Mouse (Mus musculus) ES-CJ7 (cell line): ENCODE measurements at regions not wholly inside any gene's neighbourhood (a gene's known extent, or its start where the extent isn't known, plus 50 kb on each side); places are given as distances from the start of the nearest gene placed in this dataset.

Source experiments
- DNase-seq: peaks from one replicate; pipeline ENCODE4 v3.0.0; 2011; ENCODE audit warnings: low read depth, low spot score

DNA sequence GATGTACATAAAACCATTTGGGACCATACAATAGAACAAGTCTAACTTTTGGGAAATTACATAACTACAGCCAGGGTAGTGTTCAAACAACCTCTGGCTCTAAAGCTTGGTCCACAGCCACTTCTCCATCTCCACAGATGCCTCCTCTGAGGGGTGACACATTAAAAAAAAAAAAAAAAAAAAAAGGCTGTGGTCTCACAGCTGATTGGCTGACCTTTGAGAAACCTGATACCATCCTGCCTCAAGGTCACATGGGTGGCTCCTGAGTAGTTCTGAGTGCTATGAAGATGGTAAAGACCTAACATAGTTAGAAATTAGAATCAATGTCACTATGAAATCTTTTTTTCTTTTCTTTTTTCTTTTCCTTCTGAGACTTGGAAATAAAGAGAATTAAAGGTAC, 102.4 kb downstream of the Tmem182 start:
- peak; percentile 51 for DNase-seq

DNA sequence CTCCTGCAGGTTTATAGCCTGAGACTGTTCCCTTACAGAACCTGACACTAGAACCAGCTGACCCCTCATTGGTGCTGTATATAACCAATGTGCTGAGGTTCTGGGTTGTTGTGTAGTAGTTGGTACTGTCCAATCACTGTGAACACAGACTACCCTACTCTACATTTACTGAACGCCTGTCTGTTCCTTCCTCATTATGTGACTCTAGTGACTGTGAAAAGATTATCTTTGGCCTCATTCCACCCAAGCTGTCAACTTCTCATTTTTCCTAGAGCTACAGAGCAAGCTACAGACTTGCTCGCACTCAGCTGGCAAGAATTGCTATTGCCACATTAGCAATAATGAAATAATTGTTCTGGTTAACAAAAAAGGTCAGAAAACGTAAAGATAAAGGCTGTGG, 108.2 kb downstream of the Tmem182 start:
- no peak for DNase-seq

DNA sequence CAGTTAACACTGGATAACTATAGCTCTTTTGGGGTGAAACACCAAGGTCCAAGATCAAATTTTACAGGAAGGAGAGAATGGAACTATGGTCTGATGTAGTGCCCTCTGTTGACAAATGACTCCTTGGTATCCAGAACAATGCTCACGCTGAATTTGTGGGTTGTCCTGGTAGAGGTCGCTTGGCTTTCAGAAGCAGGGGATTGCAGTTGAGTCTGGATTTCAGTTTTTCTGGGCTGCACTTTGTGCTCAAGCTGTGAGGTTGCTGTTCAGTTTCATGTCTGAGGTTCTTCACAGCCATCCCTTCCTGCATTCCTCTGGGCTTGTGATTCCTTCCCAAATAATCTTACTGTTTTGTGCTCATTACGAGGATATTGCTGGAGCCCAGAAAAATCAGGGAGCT, 118.9 kb downstream of the Tmem182 start:
- DNase-seq, result peak; percentile 7

DNA sequence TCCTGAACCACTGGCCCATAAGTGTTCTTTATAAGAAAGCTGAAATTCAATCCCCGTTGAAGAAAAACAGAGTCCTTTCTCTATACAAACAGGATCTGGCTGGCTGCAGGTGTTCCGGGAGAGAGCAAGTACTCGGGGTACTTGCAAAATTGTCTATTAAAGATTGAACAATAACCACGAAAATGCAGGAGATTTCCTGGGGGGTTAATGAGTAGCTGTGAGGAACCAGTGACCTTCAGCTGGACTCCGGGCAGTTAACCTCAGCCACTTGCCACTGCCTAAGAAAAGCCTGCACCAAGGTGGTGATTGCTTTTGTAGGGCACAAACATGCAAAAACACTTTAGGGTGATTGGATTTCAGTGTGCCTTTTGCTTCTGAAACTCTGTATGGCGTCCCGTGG, 119.4 kb downstream of the Tmem182 start:
- no peak for DNase-seq

DNA sequence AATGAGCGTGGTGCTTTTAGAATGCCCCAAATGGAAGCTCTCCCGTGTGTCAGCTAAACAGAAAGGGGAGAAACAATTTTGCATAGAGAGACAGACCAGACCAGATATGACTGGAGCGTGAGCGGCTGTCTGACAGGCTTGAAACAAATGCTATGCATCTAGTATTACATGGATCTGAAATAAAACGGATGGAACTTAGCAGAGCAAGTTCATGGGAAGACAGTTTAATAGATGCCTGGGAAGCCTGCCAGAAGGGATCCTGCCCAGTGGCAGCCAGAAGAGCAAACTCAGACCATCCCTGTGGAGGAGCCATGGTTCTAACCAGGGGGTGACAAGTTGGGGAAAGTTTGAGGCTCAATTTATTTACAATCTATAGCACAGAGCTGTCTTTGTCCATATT, 126.0 kb downstream of the Tmem182 start:
- no peak for DNase-seq

GRCm38 (mm10) chr1:40936729-40937128, 131.3 kb downstream of the Tmem182 start:
- no peak for DNase-seq

GRCm38 (mm10) chr1:40942751-40943150, 137.3 kb downstream of the Tmem182 start:
- no peak for DNase-seq

- no peak for DNase-seq
Observed at GRCm38 (mm10) chr1:40943165-40943564, 137.8 kb downstream of the Tmem182 start.

- no peak for DNase-seq
Observed at GRCm38 (mm10) chr1:40950641-40951040, 145.2 kb downstream of the Tmem182 start.

DNA sequence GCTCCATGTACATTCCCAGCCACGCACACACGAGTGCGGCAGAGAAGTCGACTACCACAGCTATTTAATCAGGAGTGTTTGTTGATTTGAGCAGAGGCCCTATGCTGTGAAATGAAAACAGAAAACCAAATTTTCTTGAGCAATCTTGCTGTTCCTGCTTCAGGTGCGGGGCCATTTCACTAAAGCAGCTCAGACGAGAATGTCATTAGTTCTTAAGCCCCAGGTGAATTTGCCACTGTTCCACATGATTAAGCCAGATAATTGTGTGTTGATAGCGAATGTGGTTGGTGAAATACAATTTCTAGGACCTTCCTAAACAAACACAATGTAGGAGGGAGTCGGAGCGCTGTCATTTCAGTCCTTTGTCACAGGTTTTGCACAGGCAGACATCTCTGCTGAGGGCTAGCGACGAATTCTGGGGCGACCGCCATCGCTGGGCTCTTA, 149.3 kb downstream of the Tmem182 start:
- DNase-seq, result no peak

DNA sequence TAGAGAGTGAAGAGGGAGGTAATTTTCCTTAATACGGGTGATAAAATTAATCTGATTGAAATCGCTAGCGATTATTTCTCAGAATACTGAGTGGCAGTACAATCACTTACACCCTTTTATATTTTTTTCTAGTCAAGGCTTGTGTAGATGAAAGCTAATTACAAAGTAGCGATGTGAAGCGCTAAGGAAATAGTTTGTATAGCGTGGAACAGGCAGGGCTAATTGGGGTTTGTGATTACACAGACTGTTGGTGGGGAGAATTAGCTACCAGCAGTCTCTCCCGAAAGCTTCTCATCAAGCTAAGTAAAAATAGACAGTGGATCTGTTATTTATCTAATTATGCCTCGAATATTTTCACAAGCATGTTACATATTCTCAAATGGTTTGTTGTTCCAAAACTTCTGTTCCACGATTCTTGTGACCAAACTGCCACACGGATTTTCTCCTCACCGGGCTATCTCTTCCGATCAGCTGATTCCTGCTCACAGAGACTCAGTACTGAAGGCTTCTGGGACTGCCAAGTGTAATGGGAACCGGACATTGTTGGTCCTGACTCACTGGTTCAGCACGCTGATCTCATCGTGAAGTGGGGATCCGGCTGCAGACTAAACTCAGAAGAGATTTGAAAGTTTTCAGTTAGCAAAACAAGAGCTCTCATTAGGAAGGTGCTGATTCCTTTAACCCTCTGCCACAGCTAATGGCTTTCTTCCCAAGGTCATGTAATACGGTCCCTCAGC, 162.5 kb downstream of the Tmem182 start:
- DNase-seq, result peak; percentile 49

GRCm38 (mm10) chr1:40983762-40984161, 178.4 kb downstream of the Tmem182 start:
- DNase-seq, result no peak

- DNase-seq, result no peak
Observed at GRCm38 (mm10) chr1:40993327-40993726, 187.9 kb downstream of the Tmem182 start.

GRCm38 (mm10) chr1:41001154-41001949, 196.0 kb downstream of the Tmem182 start:
- DNase-seq, result peak; percentile 58

GRCm38 (mm10) chr1:41002006-41002405, 196.6 kb downstream of the Tmem182 start:
- DNase-seq, result no peak

GRCm38 (mm10) chr1:41026943-41027342, 221.5 kb downstream of the Tmem182 start:
- no peak for DNase-seq

GRCm38 (mm10) chr1:41027540-41027978, 222.2 kb downstream of the Tmem182 start:
- DNase-seq, result no peak

- DNase-seq, result no peak
Observed at GRCm38 (mm10) chr1:41028021-41028420, 222.6 kb downstream of the Tmem182 start.

- no peak for DNase-seq
Observed at GRCm38 (mm10) chr1:41035085-41035880, 229.9 kb downstream of the Tmem182 start.

DNA sequence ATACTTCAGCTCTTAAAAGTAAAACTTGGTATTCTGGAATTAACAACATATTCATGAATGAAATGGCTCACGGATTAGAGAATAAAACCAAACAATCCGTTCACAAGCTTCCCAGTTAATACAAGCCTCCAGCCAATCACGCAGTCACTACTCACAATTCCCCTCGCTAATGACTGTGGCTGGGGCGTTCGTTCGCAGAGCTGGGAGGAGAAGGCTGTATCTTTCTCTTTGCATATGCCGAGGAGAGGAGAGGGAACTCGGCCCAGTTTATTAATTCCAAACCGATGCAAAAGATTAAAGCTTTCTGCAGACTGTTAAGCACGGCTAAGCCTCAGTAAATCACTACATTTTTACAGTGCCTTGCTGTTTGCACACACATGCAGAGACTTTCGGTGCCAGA, 231.5 kb downstream of the Tmem182 start:
- DNase-seq, result no peak

GRCm38 (mm10) chr1:41054426-41054955, 249.1 kb downstream of the Tmem182 start:
- no peak for DNase-seq

DNA sequence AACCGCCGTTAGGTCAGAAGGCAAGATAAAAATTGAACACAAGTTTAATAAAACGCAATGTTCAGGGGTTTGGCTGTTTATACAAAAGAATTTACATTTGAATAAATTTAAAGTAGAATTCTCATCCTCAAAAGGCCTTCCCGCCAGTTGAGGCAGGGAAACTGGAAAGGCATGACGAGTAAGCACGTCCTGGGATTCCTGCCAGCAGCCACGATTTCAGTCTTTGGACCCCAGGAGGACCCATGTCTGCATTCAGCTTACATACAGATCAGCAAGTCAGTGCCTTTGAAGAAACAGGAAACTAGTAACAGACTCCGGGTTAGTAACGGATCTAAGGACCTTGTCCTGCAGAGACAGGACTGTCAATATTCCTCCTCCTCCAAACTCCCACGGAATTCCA, 250.4 kb downstream of the Tmem182 start:
- no peak for DNase-seq
